Mouse (Mus musculus): Measurements from ENCODE around the gene Stk11. TPM values are rescaled to one million over a fixed set of nuclear protein-coding genes. Genes with fewer than 3 reads are reported as not detected.

Stk11 gene
- polyA plus RNA-seq, 1 experiment, result 124 TPM

DNA sequence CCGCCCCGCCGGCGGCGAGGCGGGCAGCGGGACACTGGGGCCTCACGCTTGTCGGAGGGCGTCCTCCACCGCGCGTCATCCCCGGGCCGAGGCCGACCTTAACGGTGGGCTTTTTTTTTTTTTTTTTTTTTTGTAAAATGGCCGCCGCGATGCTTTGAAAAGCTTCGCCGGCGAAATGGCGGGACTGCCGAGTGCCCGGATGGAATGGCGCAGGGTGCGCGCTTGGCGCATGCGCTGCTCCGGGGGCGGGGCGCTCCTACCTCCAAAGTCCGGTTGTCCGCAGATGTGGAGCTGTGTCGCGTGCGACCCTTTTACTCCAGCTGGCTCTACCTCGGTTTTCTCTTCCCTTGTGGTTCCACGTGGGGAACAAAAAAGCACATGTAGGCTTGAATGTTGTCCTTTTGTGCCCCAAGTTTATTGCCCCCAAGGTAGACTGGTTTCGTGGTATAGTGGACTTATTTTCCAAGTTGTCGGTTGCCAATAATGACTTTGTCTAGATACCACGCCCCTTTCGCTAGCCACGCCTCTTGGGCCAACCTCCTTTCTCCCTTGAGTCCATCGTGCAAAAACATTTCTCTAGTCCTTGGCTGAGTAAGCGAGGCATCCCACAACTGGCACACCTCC is 52.5 kb downstream of the Stk11 start:
- Histone ChIP-seq H3K27ac (ENCODE audit: insufficient read depth, low read depth, low read length) (peak overlapping the region; percentile 85), H3K27me3 (ENCODE audit: control insufficient read depth, insufficient read depth, low read length) (no peaks in the 10 kb centered on the region), H3K4me1 (ENCODE audit: control insufficient read depth, insufficient read depth, insufficient read length, low read length) (peaks cover 35% of the 10 kb centered on the region), H3K36me3 (ENCODE audit: control insufficient read depth, insufficient read depth, low read length) (peaks cover 24% of the 10 kb centered on the region), H3K4me3 (ENCODE audit: low read depth, low read length) (peak overlapping the region; percentile 84)
- under 1% methylated on average over 48 of the region's 48 CpGs for WGBS
- no peak for TF ChIP-seq CTCF (IDR thresholded peaks at IDR 0.05; ENCODE audit: extremely low read depth, insufficient read length, insufficient replicate concordance, low read depth, low read length)
- no peak for TF ChIP-seq POLR2A (IDR thresholded peaks at IDR 0.05; ENCODE audit: low read depth, low read length)

- H3K4me1 ChIP-seq (ENCODE audit: control insufficient read depth, insufficient read depth, insufficient read length, low read length), result peaks cover 29% of the 10 kb centered on the region
- H3K4me3 ChIP-seq (ENCODE audit: low read depth, low read length), result no peak overlapping the region
- H3K27ac ChIP-seq (ENCODE audit: insufficient read depth, low read depth, low read length), result no peak overlapping the region
- no peaks in the 10 kb centered on the region for H3K27me3 ChIP-seq (ENCODE audit: control insufficient read depth, insufficient read depth, low read length)
- WGBS, result 39% methylated on average over 1 of the region's 1 CpGs
- TF ChIP-seq CTCF (IDR thresholded peaks at IDR 0.05; ENCODE audit: extremely low read depth, insufficient read length, insufficient replicate concordance, low read depth, low read length) (no peak), POLR2A (IDR thresholded peaks at IDR 0.05; ENCODE audit: low read depth, low read length) (no peak)
- peaks cover 24% of the 10 kb centered on the region for H3K36me3 ChIP-seq (ENCODE audit: control insufficient read depth, insufficient read depth, low read length)
These were observed 53.5 kb downstream of the Stk11 start for GRCm38 (mm10) chr10:80169070-80169469.

DNA sequence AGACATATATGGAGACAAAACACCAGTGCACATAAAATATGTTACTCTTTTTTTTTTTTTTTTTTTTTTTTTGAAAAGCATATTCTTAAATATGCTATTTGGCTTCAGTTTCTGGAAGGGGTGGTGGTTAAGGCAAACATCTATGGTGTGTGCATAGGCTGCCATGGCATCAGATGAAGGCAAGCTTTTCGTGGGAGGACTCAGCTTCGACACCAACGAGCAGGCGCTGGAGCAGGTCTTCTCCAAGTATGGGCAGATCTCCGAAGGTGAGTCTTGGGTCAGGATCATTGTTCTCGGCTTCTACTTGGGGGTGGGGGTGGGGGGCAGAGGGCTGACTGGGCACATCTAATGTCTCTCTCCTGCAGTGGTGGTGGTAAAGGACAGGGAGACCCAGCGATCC is 54.0 kb downstream of the Stk11 start:
- peaks cover 24% of the 10 kb centered on the region for H3K36me3 ChIP-seq (ENCODE audit: control insufficient read depth, insufficient read depth, low read length)
- TF ChIP-seq CTCF (IDR thresholded peaks at IDR 0.05; ENCODE audit: extremely low read depth, insufficient read length, insufficient replicate concordance, low read depth, low read length) (no peak), POLR2A (IDR thresholded peaks at IDR 0.05; ENCODE audit: low read depth, low read length) (no peak)
- H3K4me3 ChIP-seq (ENCODE audit: low read depth, low read length), result no peak overlapping the region
- peaks cover 25% of the 10 kb centered on the region for H3K4me1 ChIP-seq (ENCODE audit: control insufficient read depth, insufficient read depth, insufficient read length, low read length)
- H3K27me3 ChIP-seq (ENCODE audit: control insufficient read depth, insufficient read depth, low read length), result no peaks in the 10 kb centered on the region
- no peak overlapping the region for H3K27ac ChIP-seq (ENCODE audit: insufficient read depth, low read depth, low read length)
- WGBS, result 89% methylated on average over 7 of the region's 7 CpGs

DNA sequence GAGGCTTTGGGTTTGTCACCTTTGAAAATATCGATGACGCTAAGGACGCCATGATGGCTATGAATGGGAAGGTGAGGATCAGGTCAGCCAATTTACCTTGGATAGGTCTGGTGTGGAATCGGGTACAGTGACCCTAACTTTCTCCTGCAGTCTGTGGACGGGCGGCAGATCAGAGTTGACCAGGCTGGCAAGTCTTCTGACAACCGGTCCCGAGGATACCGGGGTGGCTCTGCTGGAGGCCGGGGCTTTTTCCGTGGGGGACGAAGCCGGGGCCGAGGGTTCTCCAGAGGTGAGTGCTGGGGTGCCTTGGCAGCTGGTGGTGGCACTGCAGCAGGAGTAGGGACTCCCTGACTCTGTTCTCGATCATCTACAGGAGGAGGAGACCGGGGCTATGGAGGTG is 54.4 kb downstream of the Stk11 start:
- H3K27ac ChIP-seq (ENCODE audit: insufficient read depth, low read depth, low read length), result no peak overlapping the region
- H3K27me3 ChIP-seq (ENCODE audit: control insufficient read depth, insufficient read depth, low read length), result no peaks in the 10 kb centered on the region
- no peak overlapping the region for H3K4me3 ChIP-seq (ENCODE audit: low read depth, low read length)
- no peak for TF ChIP-seq POLR2A (IDR thresholded peaks at IDR 0.05; ENCODE audit: low read depth, low read length)
- no peak for TF ChIP-seq CTCF (IDR thresholded peaks at IDR 0.05; ENCODE audit: extremely low read depth, insufficient read length, insufficient replicate concordance, low read depth, low read length)
- 95% methylated on average over 16 of the region's 16 CpGs for WGBS
- H3K4me1 ChIP-seq (ENCODE audit: control insufficient read depth, insufficient read depth, insufficient read length, low read length), result peaks cover 22% of the 10 kb centered on the region
- peaks cover 24% of the 10 kb centered on the region for H3K36me3 ChIP-seq (ENCODE audit: control insufficient read depth, insufficient read depth, low read length)

DNA sequence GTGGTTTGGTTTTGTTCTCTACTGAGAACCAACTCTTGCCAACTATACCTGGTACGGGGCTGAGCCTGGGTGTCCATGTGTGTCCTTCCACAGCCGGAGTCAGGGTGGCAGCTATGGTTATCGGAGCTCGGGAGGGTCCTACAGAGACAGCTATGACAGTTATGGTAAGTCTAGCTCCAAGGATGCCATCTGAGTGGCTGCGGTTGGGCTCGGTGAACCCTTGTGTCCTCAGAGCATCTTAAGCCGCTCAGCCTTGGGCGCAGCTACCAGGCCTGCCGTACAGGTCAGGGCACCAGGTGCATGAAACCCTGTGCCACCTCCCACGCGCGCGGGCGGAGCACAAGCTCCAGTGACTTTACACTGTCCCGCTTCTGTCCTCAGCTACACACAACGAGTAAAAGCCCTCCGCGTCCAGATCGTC is 55.0 kb downstream of the Stk11 start:
- Histone ChIP-seq H3K27me3 (ENCODE audit: control insufficient read depth, insufficient read depth, low read length) (no peaks in the 10 kb centered on the region), H3K4me3 (ENCODE audit: low read depth, low read length) (no peak overlapping the region), H3K36me3 (ENCODE audit: control insufficient read depth, insufficient read depth, low read length) (peaks cover 24% of the 10 kb centered on the region), H3K4me1 (ENCODE audit: control insufficient read depth, insufficient read depth, insufficient read length, low read length) (peaks cover 17% of the 10 kb centered on the region), H3K27ac (ENCODE audit: insufficient read depth, low read depth, low read length) (no peak overlapping the region)
- TF ChIP-seq POLR2A (IDR thresholded peaks at IDR 0.05; ENCODE audit: low read depth, low read length), result no peak
- no peak for TF ChIP-seq CTCF (IDR thresholded peaks at IDR 0.05; ENCODE audit: extremely low read depth, insufficient read length, insufficient replicate concordance, low read depth, low read length)
- WGBS, result 95% methylated on average over 19 of the region's 19 CpGs

- Histone ChIP-seq H3K27me3 (ENCODE audit: control insufficient read depth, insufficient read depth, low read length) (no peaks in the 10 kb centered on the region), H3K4me3 (ENCODE audit: low read depth, low read length) (no peak overlapping the region), H3K4me1 (ENCODE audit: control insufficient read depth, insufficient read depth, insufficient read length, low read length) (peaks cover 14% of the 10 kb centered on the region), H3K36me3 (ENCODE audit: control insufficient read depth, insufficient read depth, low read length) (peaks cover 24% of the 10 kb centered on the region), H3K27ac (ENCODE audit: insufficient read depth, low read depth, low read length) (no peak overlapping the region)
- no peak for TF ChIP-seq POLR2A (IDR thresholded peaks at IDR 0.05; ENCODE audit: low read depth, low read length)
- TF ChIP-seq CTCF (IDR thresholded peaks at IDR 0.05; ENCODE audit: extremely low read depth, insufficient read length, insufficient replicate concordance, low read depth, low read length), result no peak
- 89% methylated on average over 15 of the region's 15 CpGs for WGBS
These were observed 55.6 kb downstream of the Stk11 start for GRCm38 (mm10) chr10:80171252-80171651.

DNA sequence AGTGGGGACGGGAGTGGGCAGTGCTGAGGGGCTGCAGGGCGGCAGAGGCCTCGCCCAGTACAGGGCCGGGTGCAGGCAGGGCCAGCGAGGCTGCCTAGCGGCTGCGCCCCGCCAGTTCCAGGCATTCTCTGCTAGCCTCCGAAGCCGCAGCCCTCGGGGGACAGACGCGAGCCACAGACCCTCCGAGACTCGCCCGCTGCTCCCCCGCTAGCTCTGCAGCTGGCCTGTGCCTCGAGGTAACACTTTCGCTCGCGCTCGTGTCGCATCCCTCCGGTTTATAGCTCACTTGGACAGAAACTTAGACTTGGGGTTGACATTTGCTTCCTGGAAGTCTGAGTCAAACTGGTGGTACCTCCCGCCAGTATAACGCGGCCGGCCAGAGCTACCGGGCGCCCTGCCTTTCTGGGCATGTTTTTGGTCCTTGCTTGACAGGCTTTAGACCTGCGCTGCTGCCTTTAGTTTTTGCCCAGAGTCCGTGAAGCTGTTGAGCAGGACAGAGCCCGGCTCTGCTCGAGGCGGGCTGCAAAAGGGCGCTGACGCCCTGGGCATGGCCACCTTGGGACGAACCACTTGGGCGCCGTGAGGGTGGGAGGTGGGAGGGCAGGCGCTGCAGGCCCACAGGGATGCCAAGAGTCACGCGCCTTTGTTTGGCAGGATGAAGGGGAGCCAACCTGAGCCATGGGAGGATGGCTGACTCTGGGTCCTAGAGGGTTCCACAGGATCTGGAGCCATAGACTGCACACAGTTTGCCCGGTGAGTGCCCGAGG is 56.3 kb downstream of the Stk11 start:
- no peak overlapping the region for H3K27ac ChIP-seq (ENCODE audit: insufficient read depth, low read depth, low read length)
- 89% methylated on average over 45 of the region's 45 CpGs for WGBS
- no peaks in the 10 kb centered on the region for H3K27me3 ChIP-seq (ENCODE audit: control insufficient read depth, insufficient read depth, low read length)
- no peak overlapping the region for H3K4me3 ChIP-seq (ENCODE audit: low read depth, low read length)
- TF ChIP-seq POLR2A (IDR thresholded peaks at IDR 0.05; ENCODE audit: low read depth, low read length) (no peak), CTCF (IDR thresholded peaks at IDR 0.05; ENCODE audit: extremely low read depth, insufficient read length, insufficient replicate concordance, low read depth, low read length) (no peak)
- H3K4me1 ChIP-seq (ENCODE audit: control insufficient read depth, insufficient read depth, insufficient read length, low read length), result peaks cover 12% of the 10 kb centered on the region
- peaks cover 24% of the 10 kb centered on the region for H3K36me3 ChIP-seq (ENCODE audit: control insufficient read depth, insufficient read depth, low read length)
